Mouse (Mus musculus) erythroblast, embryonic 14.5 days (primary cell): ENCODE data around the gene Usp48.

Experiments used
- GATA1 ChIP-seq: IDR thresholded peaks from 2 replicates; pipeline ENCODE4 v1.6.1; 2012; ENCODE audit warnings: low read length, inconsistent platforms, mixed read lengths
- TAL1 ChIP-seq: IDR thresholded peaks from 3 replicates; pipeline ENCODE4 v1.6.1; 2012; ENCODE audit warnings: low read length, inconsistent platforms, mixed read lengths

GRCm38 (mm10) chr4:137692107-137692902 is 98.8 kb downstream of the Usp48 start:
- TF ChIP-seq TAL1, result no peak
- TF ChIP-seq GATA1, result no peak
